Mouse (Mus musculus) E14TG2a.4 (cell line): ENCODE results near the gene Gm10447.

ENCODE experiments used
- CTCF ChIP-seq: conservative IDR thresholded peaks from 2 replicates; pipeline ENCODE4 v1.5.1; 2014; ENCODE audit warnings: low read length
- NANOG ChIP-seq: IDR thresholded peaks from 2 replicates; pipeline ENCODE4 v1.6.1; 2014; ENCODE audit warnings: borderline replicate concordance, low read length, mixed read lengths

GRCm38 (mm10) chr11:53456474-53457371 is at the start of gene Gm10447, which contains the start of gene Shroom1:
- TF ChIP-seq CTCF (peak; percentile 13; the same call in 1 of the 2 replicates), NANOG (no peak)
